Mouse (Mus musculus): ENCODE measurements around the gene Gm5617. TPM values are rescaled to one million over a fixed set of nuclear protein-coding genes. Genes with fewer than 3 reads are reported as not detected.

Gene Gm5617
- polyA plus RNA-seq, 1 experiment from 2014 or later: 29.6 TPM

GRCm38 (mm10) chr9:48473131-48473530, 22.1 kb upstream of the Gm5617 start:
- Histone ChIP-seq H3K4me1 (no peaks in the 10 kb centered on the region), H3K36me3 (peaks cover 5% of the 10 kb centered on the region; the same call in 1 of the 2 replicates), H3K27me3 (no peaks in the 10 kb centered on the region), H3K9me3 (no peaks in the 10 kb centered on the region), H3K4me2 (no peak overlapping the region), H3K4me3 (no peak overlapping the region), H3K27ac (no peak overlapping the region), H3K9ac (no peak overlapping the region)
- 90% methylated on average over 12 of the region's 12 CpGs for WGBS
- no peak for ATAC-seq (ENCODE audit: borderline replicate concordance, extremely low read depth, low FRiP score, low TSS enrichment)

DNA sequence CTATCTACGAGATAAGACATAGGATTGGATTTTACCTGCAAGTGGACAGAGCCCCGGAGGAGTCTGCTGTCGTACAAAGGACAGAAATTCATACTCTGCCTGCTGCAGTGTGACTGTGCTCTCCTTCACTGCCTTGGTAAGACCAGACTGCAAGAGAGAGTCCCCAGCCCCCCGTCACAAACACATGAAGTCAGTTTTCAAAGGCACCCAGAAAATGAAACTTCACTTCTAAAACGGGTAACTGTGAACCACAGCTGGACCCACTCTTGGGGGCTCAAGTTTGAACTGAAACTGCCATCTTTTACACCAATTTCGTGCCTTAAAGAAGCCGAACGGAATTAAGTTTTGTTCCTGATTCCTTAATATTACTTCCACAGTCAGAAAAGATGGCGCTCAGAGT, 20.9 kb upstream of the Gm5617 start:
- H3K4me1 ChIP-seq: peaks cover under 1% of the 10 kb centered on the region; the same call in 1 of the 2 replicates
- H3K4me3 ChIP-seq: no peak overlapping the region
- no peak overlapping the region for H3K27ac ChIP-seq
- no peaks in the 10 kb centered on the region for H3K9me3 ChIP-seq
- no peak overlapping the region for H3K9ac ChIP-seq
- H3K4me2 ChIP-seq: no peak overlapping the region
- ATAC-seq (ENCODE audit: borderline replicate concordance, extremely low read depth, low FRiP score, low TSS enrichment): no peak
- WGBS: 91% methylated on average over 9 of the region's 9 CpGs
- no peaks in the 10 kb centered on the region for H3K27me3 ChIP-seq
- H3K36me3 ChIP-seq: peaks cover 5% of the 10 kb centered on the region; the same call in 1 of the 2 replicates

DNA sequence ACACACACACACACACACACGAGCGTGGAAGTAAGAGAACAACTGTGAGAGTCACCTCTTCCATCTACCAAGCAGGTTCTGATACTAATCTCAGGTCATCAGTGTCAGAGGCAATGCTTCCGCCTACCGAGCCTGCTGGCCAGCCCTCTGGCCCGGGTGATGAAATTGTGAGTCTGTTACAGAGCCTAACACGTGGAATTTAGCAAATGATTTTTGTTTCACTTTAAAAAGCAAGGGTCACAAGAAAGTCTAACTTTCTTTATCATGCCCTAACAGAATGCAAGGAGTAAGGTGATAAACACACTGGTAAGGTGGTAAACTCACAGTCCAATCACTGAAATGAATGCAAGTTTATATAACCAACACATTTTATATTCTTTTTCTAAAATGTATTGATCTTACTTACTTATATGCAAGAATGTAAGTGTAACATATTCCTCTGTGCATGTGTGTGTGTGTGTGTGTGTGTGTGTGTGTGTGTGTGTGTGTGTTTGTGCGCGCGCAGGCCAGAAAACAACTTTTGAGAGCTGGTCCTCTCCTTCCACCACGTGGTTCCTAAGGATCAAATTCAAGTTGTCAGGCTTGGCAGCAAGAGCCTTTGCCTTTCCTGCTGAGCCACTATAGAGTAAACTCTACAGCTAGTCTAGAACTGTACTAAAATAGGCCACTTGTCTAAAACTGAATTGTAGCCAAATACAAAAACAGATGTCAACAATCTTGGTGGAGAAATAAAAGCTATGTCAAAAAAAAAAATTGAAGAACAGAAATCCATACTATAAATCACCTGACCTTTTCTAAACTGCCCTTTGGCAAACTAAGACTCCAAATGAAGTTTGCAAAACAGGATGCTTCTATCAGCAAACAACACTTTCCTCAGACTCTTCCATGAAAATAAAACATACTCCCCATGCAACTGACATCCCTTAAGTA, 18.7 kb upstream of the Gm5617 start:
- H3K27me3 ChIP-seq: no peaks in the 10 kb centered on the region
- no peaks in the 10 kb centered on the region for H3K9me3 ChIP-seq
- ATAC-seq (ENCODE audit: borderline replicate concordance, extremely low read depth, low FRiP score, low TSS enrichment): no peak
- H3K4me3 ChIP-seq: no peak overlapping the region
- no peak overlapping the region for H3K4me2 ChIP-seq
- H3K9ac ChIP-seq: no peak overlapping the region
- H3K27ac ChIP-seq: no peak overlapping the region
- WGBS: 73% methylated on average over 10 of the region's 10 CpGs
- H3K4me1 ChIP-seq: peaks cover 11% of the 10 kb centered on the region
- peaks cover 5% of the 10 kb centered on the region; the same call in 1 of the 2 replicates for H3K36me3 ChIP-seq

DNA sequence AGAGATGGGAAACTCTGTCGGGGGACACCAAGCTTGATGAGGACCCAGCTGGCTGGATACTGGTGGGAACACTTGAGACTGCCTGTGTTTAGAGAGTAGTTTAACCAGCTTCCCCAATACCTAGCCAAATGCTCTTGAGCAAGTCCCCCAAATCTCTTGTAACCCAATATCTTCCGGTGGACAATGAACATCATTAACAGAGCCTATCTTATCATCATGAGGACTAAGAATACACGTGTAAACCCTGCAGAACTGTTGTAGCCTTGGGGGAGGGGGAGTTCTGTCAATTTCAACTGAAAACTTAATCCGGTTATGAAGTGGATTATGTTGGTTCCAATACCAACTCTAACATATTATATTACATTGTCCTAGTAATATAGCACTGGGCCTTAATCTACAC, 16.4 kb upstream of the Gm5617 start:
- Histone ChIP-seq H3K9ac (no peak overlapping the region), H3K4me2 (no peak overlapping the region), H3K27ac (no peak overlapping the region), H3K27me3 (no peaks in the 10 kb centered on the region), H3K36me3 (peaks cover 5% of the 10 kb centered on the region; the same call in 1 of the 2 replicates), H3K9me3 (no peaks in the 10 kb centered on the region), H3K4me3 (no peak overlapping the region), H3K4me1 (peaks cover 12% of the 10 kb centered on the region)
- 80% methylated on average over 4 of the region's 4 CpGs for WGBS
- no peak for ATAC-seq (ENCODE audit: borderline replicate concordance, extremely low read depth, low FRiP score, low TSS enrichment)

GRCm38 (mm10) chr9:48479838-48480410, 15.3 kb upstream of the Gm5617 start:
- no peaks in the 10 kb centered on the region for H3K27me3 ChIP-seq
- peaks cover 2% of the 10 kb centered on the region; the same call in 1 of the 2 replicates for H3K36me3 ChIP-seq
- peak overlapping the region; percentile 94 for H3K4me2 ChIP-seq
- WGBS: 7% methylated on average over 25 of the region's 25 CpGs
- H3K9me3 ChIP-seq: no peaks in the 10 kb centered on the region
- H3K9ac ChIP-seq: peak overlapping the region; percentile 79
- peaks cover 12% of the 10 kb centered on the region for H3K4me1 ChIP-seq
- peak; percentile 51 for ATAC-seq (ENCODE audit: borderline replicate concordance, extremely low read depth, low FRiP score, low TSS enrichment)
- H3K27ac ChIP-seq: no peak overlapping the region
- peak overlapping the region; percentile 77 for H3K4me3 ChIP-seq

DNA sequence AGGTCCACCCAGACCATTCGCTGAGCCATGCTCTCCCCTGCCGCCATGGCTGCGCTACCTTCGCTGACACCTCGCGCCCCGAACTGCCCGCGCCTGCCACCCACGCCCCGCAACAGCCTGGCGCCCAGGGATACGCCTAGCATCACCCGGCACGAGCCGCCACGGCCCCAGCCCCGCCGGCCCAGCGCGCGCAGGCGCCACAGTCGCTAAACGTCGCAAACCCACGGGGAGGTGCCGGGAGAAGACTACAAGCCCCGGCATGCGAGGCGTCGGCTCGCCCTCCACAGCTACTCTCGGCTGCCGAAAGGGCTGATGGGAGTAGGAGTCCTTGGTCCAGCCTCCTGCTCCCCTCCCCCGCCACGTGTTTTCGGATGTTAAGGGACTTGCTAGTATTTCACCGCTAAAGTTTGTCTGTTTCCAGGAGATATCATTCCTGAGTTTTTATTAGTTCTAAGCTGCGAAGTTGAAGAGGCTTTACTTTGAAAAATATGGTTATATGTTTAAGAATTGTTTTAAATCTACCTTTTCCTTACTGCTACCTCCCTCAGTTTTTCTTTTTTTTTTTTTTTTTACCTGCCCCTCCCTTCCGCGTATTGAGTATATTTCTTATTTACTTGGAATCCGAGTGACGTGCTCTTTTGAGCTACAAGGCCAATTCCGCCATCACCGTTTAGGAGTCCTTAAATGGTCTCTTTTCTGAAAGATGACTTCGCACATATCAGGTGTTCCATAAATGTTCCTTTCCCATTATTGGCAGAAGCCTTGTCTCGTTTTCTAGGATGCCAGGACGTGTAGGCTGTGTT, 14.6 kb upstream of the Gm5617 start, which contains the start of gene Rexo2:
Gene Rexo2 (minus strand): TSS at position 213 of the 803 bp plus-strand sequence.
- 1% methylated on average over 49 of the region's 49 CpGs for WGBS
- Histone ChIP-seq H3K4me2 (peak within 1 kb of the TSS; percentile 94), H3K27ac (no peak within 1 kb of the TSS), H3K9ac (peak within 1 kb of the TSS; percentile 79), H3K4me1 (peaks cover 12% of the 10 kb centered on the region), H3K4me3 (peak within 1 kb of the TSS; percentile 77), H3K27me3 (no peaks in the 10 kb centered on the region), H3K36me3 (peaks cover 7% of the 10 kb centered on the region; the same call in 1 of the 2 replicates), H3K9me3 (no peaks in the 10 kb centered on the region)
- ATAC-seq (ENCODE audit: borderline replicate concordance, extremely low read depth, low FRiP score, low TSS enrichment): peak; percentile 98

- Histone ChIP-seq H3K9me3 (no peaks in the 10 kb centered on the region), H3K36me3 (peaks cover 8% of the 10 kb centered on the region), H3K4me1 (peaks cover 12% of the 10 kb centered on the region), H3K27me3 (no peaks in the 10 kb centered on the region), H3K4me3 (peak overlapping the region; percentile 77), H3K9ac (peak overlapping the region; percentile 18; the same call in 1 of the 2 replicates), H3K4me2 (peak overlapping the region; percentile 94), H3K27ac (no peak overlapping the region)
- ATAC-seq (ENCODE audit: borderline replicate concordance, extremely low read depth, low FRiP score, low TSS enrichment): no peak
- WGBS: 28% methylated on average over 20 of the region's 20 CpGs
Measured at GRCm38 (mm10) chr9:48481214-48482134, 13.8 kb upstream of the Gm5617 start.

DNA sequence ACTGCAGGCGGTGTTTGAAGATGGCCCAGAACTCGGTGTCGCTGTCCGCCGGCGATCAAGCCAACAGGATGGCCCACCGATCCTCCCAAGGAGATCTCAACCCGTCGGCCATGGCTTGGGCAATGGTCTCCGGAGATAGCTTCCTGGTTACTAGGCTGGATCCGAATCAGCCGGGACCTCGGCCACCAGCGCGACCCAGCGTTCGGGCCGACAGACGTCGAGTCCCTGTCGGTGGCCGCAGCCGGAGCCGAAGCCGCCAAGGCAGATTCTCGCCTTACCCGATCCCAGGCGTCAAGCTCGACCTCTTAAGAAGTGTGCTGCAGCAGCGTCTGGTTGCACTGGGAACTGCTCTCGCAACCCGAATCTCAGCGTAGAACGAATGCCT, 298 bp downstream of the Gm5617 start:
- peak; percentile 56 for ATAC-seq (ENCODE audit: borderline replicate concordance, extremely low read depth, low FRiP score, low TSS enrichment)
- 3% methylated on average over 34 of the region's 34 CpGs for WGBS
- Histone ChIP-seq H3K9me3 (no peaks in the 10 kb centered on the region), H3K4me3 (peak overlapping the region; percentile 97), H3K4me1 (peaks cover 15% of the 10 kb centered on the region), H3K27me3 (peaks cover 7% of the 10 kb centered on the region; the same call in 1 of the 2 replicates), H3K9ac (peak overlapping the region; percentile 98), H3K4me2 (peak overlapping the region; percentile 88), H3K27ac (peak overlapping the region; percentile 92), H3K36me3 (peaks cover 27% of the 10 kb centered on the region)

DNA sequence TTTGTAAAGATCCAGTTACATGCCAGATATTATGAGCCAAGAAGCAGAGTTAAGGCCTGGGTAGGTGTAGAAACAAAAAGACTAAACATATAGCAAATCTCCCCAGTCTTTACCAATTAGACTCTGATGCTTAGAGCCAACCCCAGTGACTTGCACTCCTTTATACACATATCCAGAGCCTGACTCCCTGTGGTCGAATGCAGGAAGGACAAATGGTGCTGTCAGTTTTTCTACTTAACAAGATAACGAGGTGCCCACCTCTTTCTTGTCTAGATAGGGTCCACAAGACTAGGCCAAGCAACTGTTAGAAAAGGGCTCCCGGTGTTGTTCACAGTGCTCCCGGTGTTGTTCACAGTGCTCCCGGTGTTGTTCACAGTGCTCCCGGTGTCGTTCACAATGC, 6.0 kb downstream of the Gm5617 start:
- Histone ChIP-seq H3K4me1 (peaks cover 2% of the 10 kb centered on the region; the same call in 1 of the 2 replicates), H3K27me3 (peaks cover 12% of the 10 kb centered on the region; the same call in 1 of the 2 replicates), H3K9ac (no peak overlapping the region), H3K4me2 (no peak overlapping the region), H3K27ac (no peak overlapping the region), H3K9me3 (no peaks in the 10 kb centered on the region), H3K4me3 (no peak overlapping the region), H3K36me3 (no peaks in the 10 kb centered on the region)
- 73% methylated on average over 7 of the region's 7 CpGs for WGBS
- no peak for ATAC-seq (ENCODE audit: borderline replicate concordance, extremely low read depth, low FRiP score, low TSS enrichment)

DNA sequence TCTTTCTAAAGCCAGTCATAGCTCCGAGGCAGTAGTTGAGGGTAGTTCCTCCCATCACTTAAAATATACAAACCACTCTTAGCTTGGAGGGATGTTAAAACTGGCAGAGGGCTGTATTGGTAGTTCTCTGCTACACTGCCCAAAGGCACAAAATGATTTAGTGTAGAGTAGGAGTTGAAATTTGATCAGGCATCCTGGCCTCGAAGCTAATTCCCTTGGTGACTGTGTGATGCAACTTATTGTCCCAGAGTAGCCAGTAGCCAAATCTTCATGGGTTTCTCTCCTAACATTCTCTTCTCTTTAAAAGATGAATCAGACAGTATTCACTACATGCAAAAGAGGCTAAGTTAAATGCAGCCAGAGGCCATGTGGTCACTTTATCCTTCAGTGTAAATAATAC, 7.8 kb downstream of the Gm5617 start:
- H3K4me1 ChIP-seq: no peaks in the 10 kb centered on the region
- 47% methylated on average over 2 of the region's 2 CpGs for WGBS
- no peak overlapping the region for H3K4me2 ChIP-seq
- ATAC-seq (ENCODE audit: borderline replicate concordance, extremely low read depth, low FRiP score, low TSS enrichment): no peak
- no peak overlapping the region for H3K9ac ChIP-seq
- H3K27me3 ChIP-seq: 0 out of 2 replicates have a peak, but pooled peaks cover 5% of the 10 kb centered on the region
- H3K36me3 ChIP-seq: no peaks in the 10 kb centered on the region
- H3K4me3 ChIP-seq: no peak overlapping the region
- no peaks in the 10 kb centered on the region for H3K9me3 ChIP-seq
- no peak overlapping the region for H3K27ac ChIP-seq

Measured in lung, embryonic 15.5 days (tissue).